Mouse (Mus musculus) MEL (cell line): ENCODE measurements at regions not wholly inside any gene's neighbourhood (a gene's known extent, or its start where the extent isn't known, plus 50 kb on each side); places are given as distances from the start of the nearest gene placed in this dataset.

Experiments
- DNase-seq: peaks from one replicate; pipeline ENCODE4 v3.0.0; 2011; ENCODE audit warnings: low read depth, low spot score
- H3K27ac ChIP-seq: 2 replicates; pipeline ENCODE4 v1.5.1; 2012; ENCODE audit warnings: low read depth, mild to moderate bottlenecking, control low read depth, low read length, moderate library complexity; ENCODE audit not compliant: control insufficient read depth
- H3K27me3 ChIP-seq, 2 experiments: fragments of 150-350 bp in 1 of 2; sonication (generic) in 1 of 2; 2 replicates each; pipeline ENCODE4 v1.6.1; 2012; ENCODE audit warnings: low read length in 2 of 2, mild to moderate bottlenecking in 2 of 2, improper control_type of control experiment in 1 of 2, moderate library complexity in 1 of 2; ENCODE audit not compliant: insufficient read depth in 2 of 2, control insufficient read depth in 1 of 2
- H3K36me3 ChIP-seq, 2 experiments: 2 replicates each; pipeline ENCODE4 v1.6.1; 2012 to 2014; ENCODE audit warnings: low read length in 2 of 2, improper control_type of control experiment in 1 of 2, inconsistent platforms in 1 of 2, mild to moderate bottlenecking in 1 of 2; ENCODE audit not compliant: insufficient read depth in 2 of 2, control insufficient read depth in 1 of 2
- H3K4me1 ChIP-seq, 2 experiments: fragments of 150-350 bp in 1 of 2; sonication (generic) in 1 of 2; 2 replicates each; pipeline ENCODE4 v1.6.1; 2012; ENCODE audit warnings: low read length in 2 of 2, improper control_type of control experiment in 1 of 2, mild to moderate bottlenecking in 1 of 2; ENCODE audit not compliant: insufficient read depth in 2 of 2, control insufficient read depth in 1 of 2
- H3K4me3 ChIP-seq, 2 experiments: fragments of 150-350 bp in 1 of 2; sonication (generic) in 1 of 2; 2 replicates each; pipeline ENCODE4 v1.5.1; 2012; ENCODE audit warnings: low read depth in 2 of 2, low read length in 2 of 2, mild to moderate bottlenecking in 2 of 2, moderate library complexity in 2 of 2, control low read depth in 1 of 2, improper control_type of control experiment in 1 of 2; ENCODE audit not compliant: control insufficient read depth in 1 of 2, insufficient read depth in 1 of 2
- H3K79me2 ChIP-seq: 2 replicates; pipeline ENCODE4 v1.6.1; 2012; ENCODE audit warnings: mild to moderate bottlenecking, low read length, moderate library complexity; ENCODE audit not compliant: control insufficient read depth, poor library complexity, insufficient read depth
- H3K9ac ChIP-seq: 2 replicates; pipeline ENCODE4 v1.6.1; 2012; ENCODE audit warnings: low read depth, mild to moderate bottlenecking, control low read depth, low read length, moderate library complexity; ENCODE audit not compliant: control insufficient read depth, poor library complexity, severe bottlenecking
- H3K9me3 ChIP-seq: fragments of 150-350 bp; sonication (generic); replicated peaks from 2 replicates; pipeline ENCODE4 v1.6.1; 2012; ENCODE audit warnings: mild to moderate bottlenecking, low read length, improper control_type of control experiment, moderate library complexity; ENCODE audit not compliant: insufficient read depth
- BHLHE40 ChIP-seq: IDR thresholded peaks from 2 replicates; pipeline ENCODE4 v1.6.1; 2012; ENCODE audit warnings: low read depth, mild to moderate bottlenecking, inconsistent platforms, low read length, improper control_type of control experiment, borderline replicate concordance
- CHD1 ChIP-seq: IDR thresholded peaks from 2 replicates; pipeline ENCODE4 v1.6.1; 2012; ENCODE audit warnings: low read depth, mild to moderate bottlenecking, inconsistent platforms, low read length, improper control_type of control experiment
- CHD2 ChIP-seq: IDR thresholded peaks from 2 replicates; pipeline ENCODE4 v1.6.1; 2011; ENCODE audit warnings: low read length, improper control_type of control experiment
- E2F4 ChIP-seq: IDR thresholded peaks from 2 replicates; pipeline ENCODE4 v1.6.1; 2011; ENCODE audit warnings: low read depth, low read length, improper control_type of control experiment, borderline replicate concordance
- EP300 ChIP-seq, 2 experiments: IDR thresholded peaks; 2 replicates each; pipeline ENCODE4 v1.6.1; 2011; ENCODE audit warnings: improper control_type of control experiment in 2 of 2, low read length in 2 of 2, low read depth in 1 of 2, mild to moderate bottlenecking in 1 of 2
- ETS1 ChIP-seq: IDR thresholded peaks from 2 replicates; pipeline ENCODE4 v1.6.1; 2012; ENCODE audit warnings: low read depth, mild to moderate bottlenecking, inconsistent platforms, low read length, improper control_type of control experiment, moderate library complexity
- GABPA ChIP-seq: IDR thresholded peaks from 2 replicates; pipeline ENCODE4 v1.6.1; 2012; ENCODE audit warnings: low read depth, mild to moderate bottlenecking, inconsistent platforms, low read length, improper control_type of control experiment, moderate library complexity
- GATA1 ChIP-seq: IDR thresholded peaks from 2 replicates; pipeline ENCODE4 v1.6.1; 2011; ENCODE audit warnings: low read depth, low read length, improper control_type of control experiment
- JUND ChIP-seq: IDR thresholded peaks from 2 replicates; pipeline ENCODE4 v1.6.1; 2011; ENCODE audit warnings: low read depth, mild to moderate bottlenecking, improper control_type of control experiment, low read length
- KAT2A ChIP-seq: conservative IDR thresholded peaks from 2 replicates; pipeline ENCODE4 v1.6.1; 2012; ENCODE audit warnings: low read depth, low read length, improper control_type of control experiment, inconsistent platforms
- MEF2A ChIP-seq: IDR thresholded peaks from 2 replicates; pipeline ENCODE4 v1.6.1; 2014; ENCODE audit warnings: low read depth, mild to moderate bottlenecking, inconsistent platforms, low read length, improper control_type of control experiment; ENCODE audit not compliant: poor library complexity, insufficient replicate concordance, severe bottlenecking; ENCODE audit errors: extremely low read depth
- MYB ChIP-seq: IDR thresholded peaks from 2 replicates; pipeline ENCODE4 v1.6.1; 2011; ENCODE audit warnings: mild to moderate bottlenecking, low read depth, low read length, improper control_type of control experiment
- NELFE ChIP-seq: IDR thresholded peaks from 2 replicates; pipeline ENCODE4 v1.6.1; 2011; ENCODE audit warnings: low read depth, low read length, improper control_type of control experiment
- POLR2AphosphoS2 ChIP-seq: IDR thresholded peaks from 2 replicates; pipeline ENCODE4 v1.6.1; 2011; ENCODE audit warnings: low read length, improper control_type of control experiment
- RAD21 ChIP-seq: IDR thresholded peaks from 2 replicates; pipeline ENCODE4 v1.6.1; 2011; ENCODE audit warnings: mild to moderate bottlenecking, low read depth, low read length, improper control_type of control experiment
- RCOR1 ChIP-seq: IDR thresholded peaks from 2 replicates; pipeline ENCODE4 v1.6.1; 2012; ENCODE audit warnings: low read depth, mild to moderate bottlenecking, inconsistent platforms, low read length, improper control_type of control experiment
- SIN3A ChIP-seq: IDR thresholded peaks from 2 replicates; pipeline ENCODE4 v1.6.1; 2012; ENCODE audit warnings: low read length, improper control_type of control experiment, inconsistent platforms
- SMC3 ChIP-seq: IDR thresholded peaks from 2 replicates; pipeline ENCODE4 v1.6.1; 2011; ENCODE audit warnings: low read depth, low read length, improper control_type of control experiment
- TAL1 ChIP-seq: IDR thresholded peaks from 2 replicates; pipeline ENCODE4 v1.6.1; 2012; ENCODE audit warnings: mild to moderate bottlenecking, inconsistent platforms, low read length, moderate library complexity, mixed read lengths
- TBP ChIP-seq: IDR thresholded peaks from 2 replicates; pipeline ENCODE4 v1.8.0; 2011; ENCODE audit warnings: low read depth, low read length, improper control_type of control experiment
- TCF12 ChIP-seq: IDR thresholded peaks from 2 replicates; pipeline ENCODE4 v1.6.1; 2014; ENCODE audit warnings: low read depth, mild to moderate bottlenecking, inconsistent platforms, low read length, improper control_type of control experiment, moderate library complexity
- UBTF ChIP-seq: IDR thresholded peaks from 2 replicates; pipeline ENCODE4 v1.6.1; 2012; ENCODE audit warnings: low read depth, mild to moderate bottlenecking, inconsistent platforms, low read length, improper control_type of control experiment, moderate library complexity, borderline replicate concordance; ENCODE audit not compliant: insufficient read depth
- USF2 ChIP-seq, 2 experiments: IDR thresholded peaks; 2 replicates each; pipeline ENCODE4 v1.6.1; 2011 to 2012; ENCODE audit warnings: improper control_type of control experiment in 2 of 2, low read length in 2 of 2, borderline replicate concordance in 1 of 2, inconsistent platforms in 1 of 2, low read depth in 1 of 2, mild to moderate bottlenecking in 1 of 2; ENCODE audit not compliant: insufficient read depth in 1 of 2
- ZC3H11A ChIP-seq: IDR thresholded peaks from 2 replicates; pipeline ENCODE4 v1.6.1; 2012; ENCODE audit warnings: low read depth, mild to moderate bottlenecking, inconsistent platforms, low read length, improper control_type of control experiment
- ZMIZ1 ChIP-seq: IDR thresholded peaks from 2 replicates; pipeline ENCODE4 v1.6.1; 2012; ENCODE audit warnings: low read depth, mild to moderate bottlenecking, inconsistent platforms, low read length, improper control_type of control experiment, moderate library complexity
- ZNF384 ChIP-seq: IDR thresholded peaks from 2 replicates; pipeline ENCODE4 v1.6.1; 2012; ENCODE audit warnings: low read depth, mild to moderate bottlenecking, inconsistent platforms, low read length, improper control_type of control experiment

DNA sequence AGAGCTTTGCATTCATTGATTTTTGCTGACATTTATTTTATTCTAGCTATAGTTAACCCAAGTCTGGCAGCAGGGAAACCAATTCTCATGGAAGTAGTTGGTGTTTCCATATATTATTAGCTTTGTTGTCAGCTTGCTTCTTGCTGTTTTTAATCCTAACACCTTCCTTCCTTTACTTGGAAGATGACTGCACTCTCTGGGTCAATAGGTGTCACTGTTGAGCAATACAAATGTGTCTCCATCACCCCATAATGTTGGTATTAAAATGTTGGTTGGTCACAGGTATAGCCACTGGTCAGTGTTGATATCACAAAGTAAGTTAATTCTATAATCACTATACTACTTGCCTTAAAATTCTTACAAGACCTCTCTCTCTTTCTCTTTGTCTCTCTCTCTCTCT is 477.9 kb upstream of the A1bg start (continued):
- TF ChIP-seq CHD2 = no peak
- TF ChIP-seq, all 39 proteins: peak for 3

- Histone ChIP-seq H3K4me1 (no peaks in the 10 kb centered on the region), H3K9me3 (no peaks in the 10 kb centered on the region), H3K27ac (no peak overlapping the region), H3K4me3 (no peak overlapping the region), H3K27me3 (no peaks in the 10 kb centered on the region), H3K79me2 (no peaks in the 10 kb centered on the region), H3K9ac (no peak overlapping the region), H3K36me3 (no peaks in the 10 kb centered on the region)
- DNase-seq = no peak
- TF ChIP-seq TAL1 (no peak), MEF2A (no peak), SIN3A (no peak), USF2 (IDR thresholded peaks at IDR 0.05; ENCODE audit: borderline replicate concordance in 1 of 2, insufficient read depth in 1 of 2, low read depth in 1 of 2, low read length in 2 of 2) (no peak), TBP (no peak), ZMIZ1 (no peak), NELFE (no peak), EP300 (IDR thresholded peaks at IDR 0.05; ENCODE audit: low read depth in 1 of 2, low read length in 2 of 2) (no peak), CHD1 (no peak), UBTF (no peak), MYB (no peak)
These were observed 477.2 kb upstream of the A1bg start for GRCm38 (mm10) chr15:61399971-61400370.

GRCm38 (mm10) chr15:61398829-61399228 is 476.0 kb upstream of the A1bg start:
- no peak overlapping the region for H3K9ac ChIP-seq
- TF ChIP-seq NELFE = no peak
- no peak for TF ChIP-seq TBP
- no peak for TF ChIP-seq GATA1
- no peak for TF ChIP-seq POLR2AphosphoS2
- no peak for TF ChIP-seq ZNF384
- TF ChIP-seq TAL1 = no peak
- no peak for TF ChIP-seq RAD21
- no peak for TF ChIP-seq E2F4
- TF ChIP-seq JUND = no peak
- TF ChIP-seq RCOR1 = no peak
- TF ChIP-seq ZC3H11A = no peak
- TF ChIP-seq BHLHE40 = no peak
- TF ChIP-seq UBTF = no peak
- TF ChIP-seq GABPA = no peak
- TF ChIP-seq MYB = no peak
- no peak for TF ChIP-seq KAT2A
- TF ChIP-seq ETS1 = no peak
- TF ChIP-seq TCF12 = no peak
- no peak for TF ChIP-seq SMC3
- H3K27me3 ChIP-seq = no peaks in the 10 kb centered on the region
- H3K36me3 ChIP-seq = no peaks in the 10 kb centered on the region
- H3K27ac ChIP-seq = no peak overlapping the region
- no peaks in the 10 kb centered on the region for H3K79me2 ChIP-seq
- DNase-seq = no peak
- no peak overlapping the region for H3K4me3 ChIP-seq
- no peaks in the 10 kb centered on the region for H3K9me3 ChIP-seq
- H3K4me1 ChIP-seq = no peaks in the 10 kb centered on the region
